Mouse (Mus musculus) heart, postnatal 25 days (tissue): ENCODE measurements around the gene Exoc6b. TPM values are rescaled to one million over a fixed set of nuclear protein-coding genes. Genes with fewer than 3 reads are reported as not detected.
A peak's percentile ranks its signal among the peaks of the same experiment; 100 is the strongest.

Experiments used
- DNase-seq: peaks from one replicate; pipeline ENCODE4 v3.0.0; 2022; ENCODE audit warnings: low spot score
- intact Hi-C: fragments of 180-260 bp; cut with DNase I; formaldehyde crosslinking; loops from one replicate; pipeline ENCODE4 v1.15.1; 2025
- total RNA-seq, 2 experiments: library from RNA; stranded (reverse); gene quantifications; 2 replicates each; pipeline ENCODE4 v1.2.3; 2021

The Exoc6b gene
- total RNA-seq, 2 experiments from 2014 or later: 17.4 to 18.5 TPM

DNA sequence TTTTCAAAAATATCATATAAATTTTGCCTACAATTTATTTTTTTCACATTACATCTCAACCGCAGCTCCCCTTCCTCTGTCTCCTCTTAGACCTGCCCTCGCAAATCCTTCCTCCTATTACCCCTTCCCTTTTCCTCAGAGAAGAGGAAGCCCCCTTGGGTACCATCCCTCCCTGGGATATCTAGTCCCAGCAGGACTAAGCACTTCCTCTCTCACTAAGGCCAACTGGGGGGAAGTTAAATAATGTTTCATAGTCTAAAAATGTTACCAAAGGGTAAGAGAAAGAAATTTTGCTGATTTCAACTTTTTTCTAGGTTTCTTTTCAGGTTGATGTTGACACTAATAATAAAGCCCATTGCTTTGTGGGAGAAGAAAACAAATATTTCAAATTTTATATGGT, 317.9 kb downstream of the Exoc6b start:
- DNase-seq: no peak
- intact Hi-C loops: no loop called here

DNA sequence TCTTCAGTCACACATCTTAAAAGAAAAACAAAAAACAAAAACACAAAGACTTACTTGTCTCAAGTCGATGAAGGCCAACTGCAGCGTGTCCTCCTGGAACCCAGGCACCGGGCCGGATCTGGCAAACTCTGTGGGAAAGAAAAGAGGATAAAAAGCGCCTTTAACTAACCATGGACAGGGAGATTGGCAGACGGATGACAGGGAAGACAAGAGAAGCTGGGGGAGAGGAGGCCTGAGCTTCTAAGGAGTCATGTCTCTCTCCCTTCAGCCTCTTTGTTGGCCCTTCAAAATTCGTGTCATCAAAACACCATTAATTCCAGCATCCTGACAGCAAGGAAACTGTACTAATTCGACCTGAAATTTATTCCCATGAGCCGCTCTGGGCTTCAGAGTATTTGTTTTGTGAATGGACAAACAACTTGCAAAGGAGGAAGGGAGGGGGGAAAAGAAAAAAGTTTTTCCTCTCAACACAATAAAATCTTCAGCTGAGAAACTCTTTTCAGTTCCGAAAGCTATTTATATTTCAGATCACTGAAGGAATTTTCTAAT, 322.4 kb downstream of the Exoc6b start:
- intact Hi-C loops: no loop called here
- DNase-seq: no peak

DNA sequence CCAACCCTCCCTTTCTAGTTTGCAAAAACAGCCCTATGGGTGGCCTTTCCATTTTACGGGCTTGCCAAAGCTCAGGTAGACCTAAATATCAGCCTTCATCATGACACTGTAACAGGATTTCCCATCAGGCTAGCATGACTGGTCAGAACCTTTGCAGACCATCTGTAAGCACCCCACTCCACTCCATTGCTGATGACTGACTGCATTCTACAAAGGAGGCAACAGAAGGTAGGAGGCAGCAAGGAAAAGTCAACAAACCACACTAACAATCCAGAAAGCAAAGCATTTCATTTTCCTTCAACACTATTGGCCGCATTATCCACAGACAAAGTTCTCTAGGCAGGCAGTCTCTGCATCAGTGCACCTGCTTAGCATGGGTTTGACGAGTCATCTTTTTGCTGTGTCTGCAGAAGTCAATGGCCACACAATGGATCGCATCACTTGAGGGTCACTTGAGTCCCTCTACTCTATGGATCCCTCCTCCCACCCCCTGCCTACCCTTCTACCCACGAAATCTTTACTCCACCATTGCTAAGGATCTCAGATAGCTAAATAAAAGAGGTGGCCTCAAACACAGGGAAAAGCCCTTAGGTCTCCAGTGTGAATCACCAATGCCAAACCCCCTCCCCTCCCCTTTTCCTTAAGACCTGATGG, 323.0 kb downstream of the Exoc6b start:
- no peak for DNase-seq
- intact Hi-C loops: no loop called here

DNA sequence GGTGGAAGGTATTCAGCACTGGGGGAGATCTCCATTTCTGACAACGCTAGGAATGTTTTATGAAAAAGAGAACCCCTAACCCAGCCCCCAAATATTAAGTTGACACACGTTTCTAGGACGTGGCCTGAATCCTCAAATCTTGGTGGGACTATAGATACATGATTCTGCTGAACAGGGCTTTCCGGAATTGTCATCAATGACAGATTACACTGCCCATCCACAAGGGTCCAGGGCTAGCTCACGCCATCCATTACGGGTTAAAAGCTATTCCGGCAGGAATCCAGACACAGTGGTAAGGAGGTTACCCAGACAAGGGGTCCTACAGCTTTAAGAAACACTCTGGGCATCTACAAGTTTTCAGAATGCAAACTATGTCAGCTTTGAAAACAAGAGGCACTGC, 323.7 kb downstream of the Exoc6b start:
- intact Hi-C loops: no loop called here
- DNase-seq: no peak

DNA sequence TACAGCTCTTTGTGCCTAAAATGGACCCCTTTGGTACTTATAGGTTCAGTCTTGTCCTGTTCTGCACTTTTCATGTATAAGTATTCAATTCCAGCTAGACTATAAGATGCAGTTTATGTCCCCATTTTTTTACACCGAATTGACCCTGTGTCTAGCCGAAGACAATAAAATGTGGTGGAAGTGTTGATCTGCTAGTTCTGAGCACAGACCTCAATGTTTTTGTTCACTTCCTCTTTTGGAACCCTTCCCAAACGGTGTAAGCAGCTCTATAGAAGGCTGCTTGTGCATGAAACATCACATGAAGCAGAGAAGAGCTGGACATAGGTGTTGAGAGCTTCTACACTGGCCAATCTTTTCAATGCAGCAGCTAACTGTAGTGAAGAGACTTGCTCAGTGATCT, 327.1 kb downstream of the Exoc6b start:
- intact Hi-C loops: no loop called here
- DNase-seq: no peak

DNA sequence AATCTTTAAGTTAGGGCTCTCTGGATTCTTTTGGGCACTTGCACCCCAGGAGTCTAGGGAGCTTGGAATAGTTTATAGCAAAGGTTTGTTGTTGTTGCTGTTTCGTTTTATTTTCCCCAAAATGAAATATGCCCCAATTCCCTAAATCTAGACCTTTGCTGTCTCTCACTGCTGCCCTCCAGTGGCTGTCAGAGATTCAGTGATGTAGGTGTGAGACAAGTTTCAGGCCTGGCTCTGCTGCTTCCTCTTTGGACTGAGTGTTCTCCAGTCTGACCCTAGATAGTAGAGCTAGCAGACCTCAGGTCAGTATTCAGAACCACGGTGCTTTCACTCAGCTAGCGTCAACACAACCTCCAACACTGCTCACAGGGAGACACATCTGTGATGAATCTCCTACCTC, 332.4 kb downstream of the Exoc6b start:
- DNase-seq: no peak
- intact Hi-C loops: loop anchor here (10.0 kb wide), 1 partner anchor 178 kb away; no protein-coding TSS in a partner anchor

DNA sequence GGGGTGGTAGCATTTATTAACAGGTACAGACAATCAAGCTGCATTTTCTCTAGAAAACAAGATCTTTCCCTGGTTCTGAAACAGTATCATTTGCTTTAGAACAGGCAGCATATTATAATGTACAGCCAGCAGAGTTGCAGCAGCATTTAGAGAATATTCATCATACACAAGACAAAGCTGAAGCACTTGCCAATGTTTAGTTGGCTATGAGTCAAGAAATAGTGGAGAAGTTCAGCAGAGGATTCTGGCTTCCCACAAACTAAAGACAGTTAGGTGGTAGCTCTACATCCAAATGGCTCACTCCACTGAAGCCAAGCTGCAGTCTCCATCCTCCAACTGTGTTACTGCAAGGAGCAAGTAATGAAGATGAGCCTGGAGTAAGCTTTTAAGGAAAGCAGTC, 342.4 kb downstream of the Exoc6b start:
- intact Hi-C loops: no loop called here
- DNase-seq: no peak

DNA sequence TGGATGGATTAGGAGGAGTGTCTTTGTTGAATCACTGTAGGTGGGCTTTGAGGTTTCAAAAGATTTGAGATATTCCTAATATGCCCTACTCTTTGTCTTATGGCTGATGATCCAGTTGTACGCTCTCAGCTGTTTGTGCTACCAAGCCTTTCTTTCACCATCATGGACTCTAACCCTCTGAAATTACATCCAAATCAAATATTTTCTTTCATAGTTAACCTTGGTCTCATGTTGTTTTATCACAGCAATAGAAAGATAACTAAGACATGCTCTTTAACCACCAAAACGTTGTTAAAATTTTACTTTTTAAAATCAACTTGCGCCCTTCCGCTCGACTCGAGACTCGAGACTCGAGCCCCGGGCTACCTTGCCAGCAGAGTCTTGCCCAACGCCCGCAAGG, 356.1 kb downstream of the Exoc6b start:
- DNase-seq: no peak
- intact Hi-C loops: no loop called here

DNA sequence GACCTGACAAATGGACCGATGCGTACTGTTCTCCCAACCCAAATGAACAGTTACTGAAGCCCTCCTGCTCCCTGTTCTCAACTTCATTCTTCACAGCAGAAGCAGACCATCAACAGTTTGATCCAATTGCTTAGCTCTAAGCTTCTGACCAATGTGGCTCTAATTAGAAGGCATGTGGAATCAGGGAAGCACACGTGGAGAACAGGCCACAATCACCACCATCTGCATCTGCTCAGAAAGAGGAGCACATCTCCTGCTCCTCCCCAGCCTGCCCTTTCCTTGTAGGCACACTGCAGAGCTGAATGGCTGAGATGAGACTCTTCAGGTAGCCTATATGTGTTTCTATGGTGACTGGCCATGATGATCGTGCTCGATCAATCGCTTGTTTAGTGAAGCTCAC, 358.5 kb downstream of the Exoc6b start:
- DNase-seq: no peak
- intact Hi-C loops: no loop called here

DNA sequence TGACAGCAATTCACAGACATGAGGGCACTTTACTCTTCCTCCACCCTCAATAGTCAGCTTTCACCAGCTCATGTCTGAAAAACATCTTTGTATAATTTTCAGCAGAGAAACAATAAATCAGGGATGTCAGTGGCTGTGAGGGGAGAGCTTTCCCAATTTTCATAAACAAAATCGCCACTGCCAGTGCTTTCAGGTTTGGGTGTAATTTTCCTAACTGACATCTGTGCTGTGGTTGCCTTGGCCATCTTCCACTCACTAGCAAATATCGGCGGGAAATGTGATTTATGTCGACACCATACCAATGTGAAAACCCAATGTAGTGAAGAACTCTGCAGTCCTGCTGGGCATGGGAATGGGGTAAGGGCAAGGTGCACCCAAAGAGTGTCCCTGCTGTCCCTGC, 360.7 kb downstream of the Exoc6b start:
- intact Hi-C loops: no loop called here
- DNase-seq: no peak

DNA sequence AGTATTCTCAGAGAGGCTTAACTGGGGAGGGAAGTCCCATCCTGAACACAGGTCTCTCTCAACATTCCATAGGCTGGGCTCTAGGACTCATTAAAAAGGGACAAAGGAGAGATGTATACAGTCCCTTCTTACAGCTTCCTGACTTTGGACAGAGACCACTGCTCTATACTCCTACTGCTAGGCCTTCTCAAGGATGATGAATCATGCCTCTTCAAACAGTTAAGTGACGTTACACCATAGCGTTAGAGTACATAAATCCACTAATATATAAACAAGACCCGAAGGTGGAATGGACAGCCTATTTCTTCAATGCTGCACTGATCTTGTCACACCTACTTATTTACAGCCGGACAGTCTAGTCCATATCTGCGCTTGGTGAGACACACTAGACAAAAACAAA, 369.7 kb downstream of the Exoc6b start:
- no peak for DNase-seq
- intact Hi-C loops: no loop called here

DNA sequence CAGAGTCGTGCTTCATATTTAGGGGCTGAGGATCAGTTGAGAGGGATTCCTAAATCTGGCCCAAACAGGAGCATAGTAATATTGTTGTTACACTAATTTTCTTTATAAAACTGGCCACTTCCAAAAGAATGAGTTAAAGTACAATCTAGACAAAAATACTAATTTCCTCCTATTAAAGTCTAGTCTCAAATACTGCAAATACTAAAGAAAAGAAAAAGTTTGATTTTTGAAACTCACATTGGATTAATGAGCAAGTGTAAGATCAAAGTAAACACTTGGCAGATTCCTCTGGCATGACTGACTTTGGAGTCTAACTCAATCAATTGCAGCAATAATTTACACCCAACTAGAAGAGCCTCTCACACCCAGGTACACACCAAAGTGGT, 371.0 kb downstream of the Exoc6b start:
- intact Hi-C loops: no loop called here

DNA sequence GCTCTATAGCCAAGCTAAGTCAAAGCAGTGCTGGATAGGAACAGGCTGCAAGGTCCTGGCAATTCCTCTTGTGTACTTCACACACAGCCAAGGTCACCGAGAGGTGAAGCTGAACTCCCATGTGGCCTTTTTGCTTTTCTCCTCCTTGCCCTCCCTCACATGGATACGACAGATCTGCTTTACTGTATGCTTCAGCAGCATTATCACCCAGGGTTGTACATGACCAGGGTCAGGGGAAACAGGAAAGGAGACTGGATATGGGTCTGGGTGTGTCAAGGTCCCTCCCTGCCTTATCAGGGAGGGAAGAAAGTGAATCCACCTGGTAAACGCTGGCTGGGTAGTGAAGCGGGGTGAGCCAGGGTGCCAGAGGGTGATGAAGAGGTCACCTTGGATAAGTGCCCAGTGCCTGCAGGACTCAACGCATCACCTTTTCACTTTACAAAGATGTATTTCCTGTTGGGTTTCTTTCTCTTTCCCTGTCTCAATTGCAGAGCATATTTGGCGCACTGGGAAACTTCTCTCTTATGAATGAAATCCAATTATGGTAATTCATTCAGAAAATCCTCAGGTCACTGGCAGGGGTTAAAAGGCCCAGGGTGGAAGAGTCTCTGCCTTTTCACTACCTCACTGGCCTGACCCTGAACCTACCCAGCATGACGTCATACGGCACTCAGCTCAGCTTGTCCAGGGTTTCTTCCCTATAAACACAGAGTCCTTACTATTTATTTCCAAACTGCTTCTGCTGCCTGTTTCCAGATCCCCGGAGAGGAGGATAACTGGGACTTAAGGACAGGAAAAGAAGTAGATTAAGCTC, 371.6 kb downstream of the Exoc6b start:
- DNase-seq: peak; percentile 30
- intact Hi-C loops: no loop called here

More for the DNA sequence above, 371.0 kb downstream of the Exoc6b start:
- DNase-seq: no peak

DNA sequence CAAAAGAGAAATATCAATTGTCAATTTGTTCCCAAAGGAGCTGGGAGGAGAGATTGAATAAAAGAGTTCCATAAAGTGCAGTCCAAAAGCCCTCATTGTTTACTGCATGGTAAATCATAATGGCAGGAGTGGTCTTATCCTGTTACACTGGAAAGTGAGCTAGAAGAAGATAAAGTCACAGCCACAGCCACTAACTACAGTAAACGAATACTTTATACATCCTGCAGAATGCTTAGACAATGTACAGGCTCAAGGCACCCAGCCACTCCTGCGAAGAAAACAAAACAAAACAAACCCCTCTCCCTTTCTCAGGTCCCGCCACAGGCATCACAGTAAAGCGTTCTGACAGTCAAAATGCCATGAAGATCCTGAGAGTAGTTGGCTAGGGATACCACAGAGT, 375.5 kb downstream of the Exoc6b start:
- intact Hi-C loops: no loop called here
- DNase-seq: no peak

DNA sequence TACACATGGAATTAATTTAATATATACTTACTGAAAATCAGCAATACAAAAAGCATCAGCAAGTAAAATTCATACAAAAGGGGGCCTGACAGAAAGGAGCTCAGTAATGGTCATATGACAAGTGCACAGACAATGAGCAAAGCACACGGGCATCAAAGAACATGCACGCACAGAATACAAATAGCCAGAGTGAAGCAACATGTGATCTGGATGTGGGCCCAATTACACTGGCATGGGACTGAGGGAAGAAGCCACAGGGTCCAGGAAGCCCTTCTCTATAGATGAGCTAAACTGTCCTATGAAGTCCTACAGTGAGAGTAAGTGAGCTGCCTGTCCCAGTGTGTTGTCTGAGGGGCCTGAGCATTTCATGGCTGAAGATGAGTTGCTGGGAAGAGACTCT, 376.1 kb downstream of the Exoc6b start:
- intact Hi-C loops: no loop called here

DNA sequence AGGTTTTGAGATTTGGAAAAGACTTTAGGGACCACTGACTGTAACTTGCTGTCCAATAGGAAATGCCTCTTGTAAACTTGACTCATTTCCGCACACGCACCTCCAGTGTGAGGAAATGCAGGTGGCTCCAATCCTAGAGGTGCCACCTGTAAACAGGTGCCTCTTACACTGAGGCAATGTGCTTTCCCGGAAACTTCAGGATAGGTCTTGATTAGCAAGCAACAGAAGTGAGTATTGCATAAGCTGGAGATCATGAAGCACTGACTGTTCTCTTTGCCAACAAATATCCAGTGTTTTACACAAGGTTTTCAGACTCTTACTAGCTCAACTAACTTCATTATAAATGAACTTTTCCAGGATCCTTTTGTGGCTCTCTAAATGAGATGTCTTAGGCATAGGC, 377.4 kb downstream of the Exoc6b start:
- no peak for DNase-seq
- intact Hi-C loops: no loop called here

More for the DNA sequence above, 376.1 kb downstream of the Exoc6b start:
- no peak for DNase-seq

DNA sequence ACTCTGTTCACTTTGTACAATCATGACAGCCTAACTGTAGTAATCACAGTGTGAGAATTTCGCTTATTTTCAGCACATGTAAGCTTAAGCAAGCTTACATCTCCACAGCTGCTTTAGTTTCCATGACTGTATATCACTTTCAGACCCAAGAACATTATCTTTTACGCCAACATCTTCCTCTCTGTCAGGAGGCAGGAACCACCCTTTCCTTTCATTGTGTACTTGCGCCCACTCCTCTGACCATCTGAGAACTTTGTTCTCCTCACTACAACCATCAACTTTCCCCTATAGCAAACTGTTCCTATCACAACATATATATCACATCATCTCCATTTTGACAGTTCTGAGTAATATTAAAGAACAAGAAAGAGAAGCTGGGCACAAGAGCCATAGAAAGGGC, 391.5 kb downstream of the Exoc6b start:
- intact Hi-C loops: no loop called here
- DNase-seq: no peak

DNA sequence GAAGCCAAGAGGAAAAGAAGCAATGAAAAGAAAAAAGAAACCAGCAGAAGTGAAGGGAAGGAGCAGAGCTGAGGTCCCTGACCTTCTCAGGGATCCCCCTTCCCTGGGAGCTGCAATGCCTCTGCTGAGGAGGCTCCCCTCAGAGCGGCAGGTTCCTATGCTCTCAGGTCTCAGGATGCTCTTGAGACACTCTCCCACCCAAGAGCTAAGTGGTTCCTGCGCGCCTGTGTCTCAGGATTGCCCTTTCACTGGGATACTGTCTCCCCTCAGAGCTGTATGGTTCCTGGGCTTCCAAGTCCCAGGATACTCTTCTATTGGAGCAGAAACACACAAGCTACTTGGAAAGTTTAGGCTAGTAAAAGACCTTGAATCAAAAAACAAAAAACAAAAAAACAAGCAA, 394.4 kb downstream of the Exoc6b start:
- no peak for DNase-seq
- intact Hi-C loops: no loop called here

DNA sequence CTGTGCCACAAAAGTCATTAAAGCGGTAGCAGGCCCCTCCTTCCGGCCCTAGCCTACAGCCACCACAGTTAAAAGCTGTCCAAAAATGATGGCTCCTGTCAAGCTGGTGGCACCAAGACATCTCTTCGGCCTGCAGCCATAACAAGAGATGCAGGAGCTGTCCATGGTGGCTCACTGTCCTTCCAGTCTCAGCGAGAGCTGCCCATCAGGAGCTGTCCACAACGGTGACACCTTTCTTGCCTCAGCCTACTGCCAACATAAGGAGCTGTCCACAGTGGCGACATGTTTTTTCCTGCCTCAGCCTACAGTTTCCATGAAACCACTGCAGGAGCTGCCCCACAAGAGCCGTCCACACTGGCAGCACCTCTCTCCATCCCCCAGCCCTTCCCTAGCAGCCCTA, 395.2 kb downstream of the Exoc6b start:
- DNase-seq: no peak
- intact Hi-C loops: no loop called here

DNA sequence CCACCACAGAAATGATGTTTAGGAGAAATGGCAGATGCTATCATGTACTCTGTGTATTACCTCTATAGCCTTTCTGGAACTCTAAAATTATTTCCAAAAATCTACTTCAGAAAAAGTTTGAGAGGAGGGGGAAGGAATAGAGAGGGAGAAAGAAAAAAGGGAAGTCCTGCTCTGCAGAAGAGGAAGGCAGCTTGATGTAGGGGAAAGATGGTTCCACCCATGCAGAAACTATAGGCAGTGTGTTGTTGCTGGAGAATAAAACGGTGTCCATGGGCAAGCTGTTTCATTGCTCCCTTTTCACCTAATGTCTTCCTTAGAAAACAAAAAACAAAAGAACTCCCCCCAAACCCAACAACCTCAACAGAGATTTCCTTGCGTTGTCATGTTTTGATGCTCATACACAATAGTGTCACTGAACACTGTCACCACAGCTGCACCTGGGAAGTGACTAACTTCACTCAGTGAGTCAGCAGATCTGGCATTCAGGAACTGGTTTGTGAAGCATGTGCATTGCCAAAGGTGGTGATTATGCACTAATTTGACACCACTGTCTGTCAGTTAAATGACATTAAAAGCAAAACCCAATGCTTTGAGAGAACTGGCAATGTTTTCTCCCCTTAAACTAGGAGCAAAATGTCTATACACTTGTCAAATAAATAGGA, 407.7 kb downstream of the Exoc6b start:
- no peak for DNase-seq
- intact Hi-C loops: no loop called here

DNA sequence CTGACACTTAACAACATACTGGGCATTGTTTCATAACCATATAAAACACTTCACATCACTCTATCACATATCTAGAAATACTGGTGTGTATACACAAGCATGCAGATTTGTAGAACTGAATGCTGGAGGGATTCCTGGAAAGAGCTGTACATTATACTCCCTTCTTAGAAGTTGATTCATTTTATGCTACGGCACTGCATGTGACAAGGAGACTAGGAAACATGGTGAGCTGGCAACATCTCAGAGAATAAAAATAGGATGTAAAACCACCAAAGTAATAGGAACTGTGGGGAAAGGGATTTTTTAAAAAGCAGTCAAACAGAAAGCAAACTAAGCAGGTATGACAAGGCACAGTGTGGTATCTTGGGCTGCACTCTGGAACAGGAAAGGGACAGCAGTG, 408.3 kb downstream of the Exoc6b start:
- no peak for DNase-seq
- intact Hi-C loops: no loop called here
